Mouse (Mus musculus): Measurements from ENCODE around the gene Galc.

The Galc gene

DNA sequence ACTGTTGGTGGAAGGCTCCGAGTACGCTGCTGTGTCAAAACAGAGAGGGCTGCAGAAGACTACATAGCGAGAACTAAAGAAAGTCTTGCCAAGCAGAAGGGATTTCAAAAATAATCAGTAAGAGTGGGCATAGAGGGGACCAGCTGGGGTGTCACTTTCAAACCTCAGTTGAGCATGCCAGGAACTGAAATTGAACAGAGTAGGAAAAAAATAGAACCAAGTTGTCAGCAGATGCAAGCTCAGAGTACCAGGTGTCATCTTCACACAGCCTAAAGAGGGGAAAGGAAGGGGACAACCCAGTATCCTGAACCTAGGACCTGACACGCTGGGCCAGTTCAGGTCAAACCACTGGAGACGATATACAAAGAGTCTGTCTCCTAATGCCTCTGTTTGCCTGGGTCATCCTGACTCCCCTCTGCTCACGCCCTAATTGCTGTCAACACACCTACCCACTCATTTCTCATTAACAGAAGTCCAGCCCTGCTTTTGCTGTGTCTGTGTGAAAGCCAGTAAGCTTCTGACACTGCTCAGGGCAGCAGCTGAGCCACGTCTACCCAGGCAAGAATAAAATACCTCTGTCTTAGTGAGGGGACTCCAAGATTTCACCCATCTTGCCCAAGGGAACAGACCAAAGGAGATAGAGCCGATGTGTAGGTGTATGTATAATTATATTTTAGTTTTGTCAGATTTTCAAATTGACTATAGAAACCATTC lies 71.9 kb downstream of the Galc start:
- peak; percentile 43 to 44 for DNase-seq (ENCODE audit: low spot score in 2 of 2)

DNA sequence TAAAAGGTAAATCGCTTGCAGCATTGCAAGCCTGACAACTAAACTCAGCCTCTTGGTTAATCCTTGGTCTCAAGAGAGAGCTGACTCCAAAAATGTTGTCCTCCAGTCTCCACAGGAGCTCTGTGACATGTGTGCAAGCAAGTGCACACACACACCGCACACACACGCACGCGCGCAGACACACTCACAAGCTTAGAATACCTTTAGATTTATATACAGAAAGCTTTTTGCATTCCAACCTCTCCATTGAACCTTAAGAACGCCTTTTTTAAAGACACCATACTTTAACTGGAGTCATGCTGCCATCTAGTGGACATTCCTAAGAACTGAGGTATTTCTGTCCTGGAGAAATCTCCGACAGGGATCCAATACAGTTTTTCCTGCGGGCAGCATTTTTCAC lies 77.5 kb downstream of the Galc start:
- peak; percentile 68 to 73 for DNase-seq (ENCODE audit: low spot score in 2 of 2)

- DNase-seq (ENCODE audit: low spot score in 2 of 2) = no peak
Measured at GRCm38 (mm10) chr12:98180807-98181206, 78.5 kb downstream of the Galc start.

- no peak for DNase-seq (ENCODE audit: low spot score in 2 of 2)
Measured at GRCm38 (mm10) chr12:98180235-98180800, 78.9 kb downstream of the Galc start.

- no peak for DNase-seq (ENCODE audit: low spot score in 2 of 2)
Measured at GRCm38 (mm10) chr12:98179496-98179895, 79.8 kb downstream of the Galc start.

GRCm38 (mm10) chr12:98176632-98177031 lies 82.6 kb downstream of the Galc start:
- DNase-seq (ENCODE audit: low spot score in 2 of 2) = no peak

DNA sequence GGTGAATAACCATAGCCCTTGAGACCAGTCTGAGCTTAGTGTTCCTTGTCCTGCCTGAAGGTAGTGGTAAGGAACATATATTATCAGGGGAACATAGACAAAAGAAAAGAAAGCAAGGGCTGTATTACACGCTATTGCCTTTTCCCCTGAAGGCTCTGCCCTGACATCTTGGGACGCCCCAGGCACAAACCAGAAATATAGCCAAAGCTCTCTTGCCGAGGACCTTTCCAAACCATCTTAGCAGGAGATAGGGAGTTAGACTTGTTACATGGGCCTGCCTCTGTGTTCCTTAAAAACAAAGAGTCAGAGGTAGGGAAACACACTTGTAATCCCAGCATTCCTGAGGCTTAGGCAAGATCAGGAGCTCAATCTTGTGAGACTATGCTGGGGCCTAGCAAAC lies 97.4 kb downstream of the Galc start:
- no peak for DNase-seq (ENCODE audit: low spot score in 2 of 2)

- DNase-seq (ENCODE audit: low spot score in 2 of 2) = no peak
Measured at GRCm38 (mm10) chr12:98160867-98161266, 98.4 kb downstream of the Galc start.
